Mouse (Mus musculus) ES-E14 (cell line): ENCODE results near the gene Peak1. TPM values are rescaled to one million over a fixed set of nuclear protein-coding genes. Genes with fewer than 3 reads are reported as not detected.

Source experiments
- DNase-seq: peaks from one replicate; pipeline ENCODE4 v3.0.0-alpha.2; 2013; ENCODE audit warnings: low read depth, low spot score
- H3K27ac ChIP-seq: 2 replicates; pipeline ENCODE4 v1.5.1; 2012; ENCODE audit warnings: low read depth, mild to moderate bottlenecking, low read length, moderate library complexity, mixed read lengths; ENCODE audit not compliant: poor library complexity, insufficient read depth, severe bottlenecking
- H3K36me3 ChIP-seq: 2 replicates; pipeline ENCODE4 v1.6.1; 2012; ENCODE audit warnings: mild to moderate bottlenecking, low read length, moderate library complexity, mixed read lengths; ENCODE audit not compliant: control insufficient read depth, poor library complexity, insufficient read depth, severe bottlenecking
- H3K4me1 ChIP-seq, 2 experiments: fragments of 150-350 bp in 1 of 2; sonication (generic) in 1 of 2; 2 replicates each; pipeline ENCODE4 v1.6.1; 2012; ENCODE audit warnings: low read length in 2 of 2, mild to moderate bottlenecking in 1 of 2, mixed read lengths in 1 of 2; ENCODE audit not compliant: control insufficient read depth in 2 of 2, insufficient read depth in 2 of 2, poor library complexity in 1 of 2
- H3K4me3 ChIP-seq, 2 experiments: fragments of 150-350 bp in 1 of 2; sonication (generic) in 1 of 2; 2 replicates each; pipeline ENCODE4 v1.5.1; 2012; ENCODE audit warnings: low read length in 2 of 2, low read depth in 1 of 2, mild to moderate bottlenecking in 1 of 2, mixed read lengths in 1 of 2; ENCODE audit not compliant: insufficient read depth in 1 of 2, poor library complexity in 1 of 2, severe bottlenecking in 1 of 2
- H3K9ac ChIP-seq: 2 replicates; pipeline ENCODE4 v1.6.1; 2012; ENCODE audit warnings: low read depth, mild to moderate bottlenecking, low read length, mixed read lengths; ENCODE audit not compliant: poor library complexity, insufficient read depth, severe bottlenecking
- H3K9me3 ChIP-seq: fragments of 150-350 bp; sonication (generic); 2 replicates; pipeline ENCODE4 v1.6.1; 2012; ENCODE audit warnings: low read depth, mild to moderate bottlenecking, low read length; ENCODE audit not compliant: control insufficient read depth, insufficient read depth
- CHD2 ChIP-seq: IDR thresholded peaks from 2 replicates; pipeline ENCODE4 v1.6.1; 2014; ENCODE audit warnings: mild to moderate bottlenecking, low read depth, low read length, inconsistent platforms
- HCFC1 ChIP-seq: IDR thresholded peaks from 2 replicates; pipeline ENCODE4 v1.6.1; 2012; ENCODE audit warnings: low read length, inconsistent platforms, borderline replicate concordance; ENCODE audit not compliant: insufficient read depth
- MAFK ChIP-seq: IDR thresholded peaks from 2 replicates; pipeline ENCODE4 v1.6.1; 2014; ENCODE audit warnings: mild to moderate bottlenecking, low read depth, low read length, inconsistent platforms; ENCODE audit not compliant: insufficient read depth
- ZC3H11A ChIP-seq: IDR thresholded peaks from 2 replicates; pipeline ENCODE4 v1.6.1; 2012; ENCODE audit warnings: low read depth, mild to moderate bottlenecking, inconsistent platforms, low read length, borderline replicate concordance
- ZNF384 ChIP-seq: IDR thresholded peaks from 2 replicates; pipeline ENCODE4 v1.6.1; 2012; ENCODE audit warnings: low read depth, low read length, inconsistent platforms
- in situ Hi-C, 2 experiments: fragments of 600-800 bp; cut with MboI; formaldehyde crosslinking; loops; one replicate each; pipeline ENCODE4 v1.15.1; 2025; ENCODE audit warnings: low sequenced_read_pairs in 2 of 2, inconsistent platforms in 1 of 2; ENCODE audit not compliant: unreplicated experiment in 2 of 2
- total RNA-seq: library from RNA; depleted of rRNA; stranded (reverse); fragments of 300-350 nt; gene quantifications from 2 replicates; pipeline ENCODE4 v1.2.3, GENCODE M21; 2012

The Peak1 gene
- total RNA-seq, 1 experiment: 14.5 TPM

DNA sequence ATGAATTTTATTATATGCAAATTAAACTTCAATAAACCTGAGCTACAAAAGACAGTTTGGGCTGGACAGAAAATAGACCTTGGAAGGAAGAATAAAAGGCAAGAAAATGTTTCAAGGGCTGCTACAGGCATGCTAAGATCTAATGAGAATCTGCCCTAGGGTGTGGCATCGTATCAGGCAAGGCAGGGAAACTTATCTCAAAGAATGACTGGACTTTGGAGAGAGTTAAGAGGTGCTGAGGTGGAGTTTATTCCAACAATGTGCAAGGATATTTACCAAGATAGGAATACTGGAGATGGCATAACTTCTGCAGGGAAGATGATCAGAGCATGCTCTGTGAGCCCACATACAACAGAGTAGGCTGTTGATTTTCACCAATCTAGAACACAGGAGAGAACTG, 154.8 kb downstream of the Peak1 start:
- H3K4me1 ChIP-seq: no peaks in the 10 kb centered on the region
- no peak overlapping the region for H3K27ac ChIP-seq
- H3K9ac ChIP-seq: no peak overlapping the region
- H3K36me3 ChIP-seq: no peaks in the 10 kb centered on the region; the same call in 1 of the 2 replicates
- in situ Hi-C loops: no loop called here
- H3K9me3 ChIP-seq: no peaks in the 10 kb centered on the region
- TF ChIP-seq ZNF384 (no peak), HCFC1 (no peak), CHD2 (no peak), MAFK (no peak), ZC3H11A (no peak)
- H3K4me3 ChIP-seq: no peak overlapping the region
- no peak for DNase-seq

DNA sequence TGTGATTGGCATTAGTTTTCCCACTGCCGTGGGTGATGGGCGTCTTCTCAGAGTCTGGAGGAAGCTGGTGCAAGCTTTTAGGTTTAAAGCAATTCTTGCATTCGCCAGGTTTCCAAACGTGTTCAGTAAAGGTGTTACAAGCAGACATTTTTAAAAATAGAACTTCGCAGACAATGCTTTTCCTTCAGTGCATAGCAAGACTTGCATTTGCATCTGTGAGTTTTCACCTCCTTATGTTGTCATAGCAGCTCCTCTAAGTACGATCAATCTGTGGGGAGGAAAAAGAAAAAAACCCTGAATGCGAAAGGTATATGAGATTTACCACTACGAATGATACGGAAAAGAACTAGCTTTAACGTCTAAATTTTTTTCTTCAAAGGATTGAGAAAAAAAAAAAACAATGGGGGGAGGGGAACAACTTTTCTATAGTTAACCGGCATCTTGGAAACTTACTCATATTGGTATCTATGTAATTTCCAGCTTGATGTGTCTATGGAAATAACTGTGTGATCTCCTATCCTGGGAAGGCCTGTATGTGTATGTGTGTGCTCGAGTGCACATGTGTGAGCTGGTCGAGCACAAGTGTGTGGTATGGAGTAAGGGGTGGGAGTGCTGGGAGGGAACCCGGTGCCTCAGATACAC, 157.3 kb downstream of the Peak1 start:
- H3K36me3 ChIP-seq: no peaks in the 10 kb centered on the region; the same call in 1 of the 2 replicates
- no peaks in the 10 kb centered on the region for H3K4me1 ChIP-seq
- H3K4me3 ChIP-seq: no peak overlapping the region
- in situ Hi-C loops: no loop called here
- no peaks in the 10 kb centered on the region for H3K9me3 ChIP-seq
- DNase-seq: no peak
- no peak for TF ChIP-seq CHD2
- no peak for TF ChIP-seq MAFK
- no peak for TF ChIP-seq ZC3H11A
- TF ChIP-seq HCFC1: no peak
- TF ChIP-seq ZNF384: no peak
- no peak overlapping the region for H3K9ac ChIP-seq
- no peak overlapping the region for H3K27ac ChIP-seq

GRCm38 (mm10) chr9:56259790-56260494, 157.9 kb downstream of the Peak1 start:
- no peak overlapping the region for H3K9ac ChIP-seq
- TF ChIP-seq MAFK (no peak), ZNF384 (no peak), ZC3H11A (no peak), CHD2 (no peak), HCFC1 (no peak)
- H3K36me3 ChIP-seq: no peaks in the 10 kb centered on the region; the same call in 1 of the 2 replicates
- H3K27ac ChIP-seq: no peak overlapping the region
- DNase-seq: no peak
- no peaks in the 10 kb centered on the region for H3K9me3 ChIP-seq
- no peak overlapping the region for H3K4me3 ChIP-seq
- no peaks in the 10 kb centered on the region for H3K4me1 ChIP-seq
- in situ Hi-C loops: no loop called here

- H3K36me3 ChIP-seq: no peaks in the 10 kb centered on the region; the same call in 1 of the 2 replicates
- H3K9me3 ChIP-seq: no peaks in the 10 kb centered on the region
- H3K9ac ChIP-seq: no peak overlapping the region
- H3K4me3 ChIP-seq: no peak overlapping the region
- H3K4me1 ChIP-seq: no peaks in the 10 kb centered on the region
- in situ Hi-C loops: no loop called here
- H3K27ac ChIP-seq: no peak overlapping the region
- TF ChIP-seq HCFC1: no peak
- TF ChIP-seq MAFK: no peak
- no peak for TF ChIP-seq ZNF384
- TF ChIP-seq CHD2: no peak
- no peak for TF ChIP-seq ZC3H11A
- DNase-seq: no peak
Measured at GRCm38 (mm10) chr9:56258261-56258790, 159.5 kb downstream of the Peak1 start.
